Mouse (Mus musculus): ENCODE results near the gene Tnfrsf21.

The Tnfrsf21 gene

DNA sequence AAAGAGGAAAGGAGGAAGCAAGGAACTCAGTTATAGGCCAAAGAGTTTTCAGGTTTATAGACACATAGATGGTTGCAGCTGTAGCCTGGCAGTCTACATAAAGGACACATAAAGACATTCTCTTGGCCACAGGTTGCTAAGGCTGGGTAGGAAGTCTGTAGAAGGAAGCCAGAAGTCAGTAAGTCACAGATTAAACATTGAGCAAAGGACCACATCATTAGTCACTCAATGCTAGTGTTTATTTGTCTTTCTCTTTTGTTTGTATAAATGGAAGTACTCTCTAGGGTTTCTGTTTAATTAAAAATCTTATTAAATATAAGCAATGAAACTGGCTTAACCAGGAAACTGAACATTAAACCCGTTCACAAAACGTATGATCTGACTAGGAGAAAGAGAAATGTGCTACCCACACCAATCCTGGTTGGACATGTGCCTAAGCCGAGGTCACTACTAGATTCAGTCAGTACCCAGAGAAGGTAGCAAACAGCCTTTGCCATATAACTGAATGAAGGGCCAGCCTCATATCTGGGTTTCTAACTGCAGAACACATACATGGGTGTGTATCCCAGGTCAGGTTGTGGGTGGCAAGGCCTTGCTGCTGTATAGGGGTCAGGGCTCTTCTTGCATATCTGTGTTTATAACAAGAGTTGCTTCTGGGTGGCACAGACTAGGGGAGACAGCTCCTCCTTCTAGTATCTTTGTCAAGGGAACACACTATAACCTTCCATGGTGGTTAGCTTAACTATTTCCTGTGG is 113.9 kb downstream of the Tnfrsf21 start:
- no peak for DNase-seq (ENCODE audit: low spot score in 2 of 2)

DNA sequence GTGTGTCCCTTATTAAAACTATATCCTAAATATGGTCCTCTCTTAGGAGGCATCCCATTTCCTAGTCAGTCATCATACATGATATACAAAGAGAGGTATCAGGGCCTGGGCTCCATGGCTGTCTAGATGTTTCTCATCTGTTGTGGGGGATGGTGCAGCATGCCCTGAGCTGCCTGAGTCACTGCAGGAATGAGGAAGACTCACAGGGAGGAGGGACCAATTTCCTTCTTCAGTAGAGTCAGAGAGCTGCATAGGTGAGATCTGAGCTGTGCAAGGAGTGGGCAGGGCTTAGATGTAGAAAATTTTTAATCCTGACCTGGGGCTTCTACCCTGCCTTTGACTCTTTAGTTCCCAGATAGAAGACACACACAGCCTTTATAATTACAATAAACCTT is 114.5 kb downstream of the Tnfrsf21 start:
- DNase-seq (ENCODE audit: low spot score in 2 of 2): no peak

DNA sequence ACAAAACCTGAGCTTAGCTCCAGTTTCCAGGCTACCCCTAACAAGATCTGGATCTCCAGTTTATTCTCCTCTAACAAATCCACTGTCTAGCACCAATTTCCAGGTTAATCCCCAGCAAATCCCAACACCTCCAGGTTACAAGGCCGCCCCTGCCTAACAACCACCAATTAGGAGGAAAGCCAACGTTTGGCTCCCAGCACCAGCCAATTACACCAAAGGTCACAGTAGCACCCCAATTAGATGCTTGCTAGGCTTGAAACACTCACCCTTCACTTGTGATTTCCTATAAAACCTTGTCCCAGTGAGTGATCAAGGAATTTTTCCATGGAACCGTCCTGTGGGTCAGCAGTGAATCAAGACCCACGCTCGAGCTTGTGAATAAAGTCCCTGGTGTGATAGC is 116.1 kb downstream of the Tnfrsf21 start:
- DNase-seq (ENCODE audit: low spot score in 2 of 2): no peak

DNA sequence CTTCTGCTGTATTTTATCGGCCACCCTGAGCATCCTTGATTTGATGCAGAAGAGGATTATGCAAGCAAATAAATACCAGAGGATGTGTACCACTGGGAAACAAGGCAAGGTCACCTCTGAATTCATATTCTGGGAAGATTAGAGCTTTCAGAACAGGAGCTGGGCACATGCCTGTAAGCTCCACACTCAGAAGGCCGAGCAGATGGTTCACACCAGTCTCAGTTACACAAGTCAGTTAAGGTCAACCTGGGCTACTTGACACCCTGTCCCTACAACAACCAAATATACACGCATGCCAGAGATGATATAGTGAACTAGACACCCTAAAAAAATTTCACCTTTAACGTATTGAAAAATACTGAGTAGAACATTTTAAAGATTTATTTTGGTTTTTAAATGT is 116.8 kb downstream of the Tnfrsf21 start:
- DNase-seq (ENCODE audit: low spot score in 2 of 2): no peak

DNA sequence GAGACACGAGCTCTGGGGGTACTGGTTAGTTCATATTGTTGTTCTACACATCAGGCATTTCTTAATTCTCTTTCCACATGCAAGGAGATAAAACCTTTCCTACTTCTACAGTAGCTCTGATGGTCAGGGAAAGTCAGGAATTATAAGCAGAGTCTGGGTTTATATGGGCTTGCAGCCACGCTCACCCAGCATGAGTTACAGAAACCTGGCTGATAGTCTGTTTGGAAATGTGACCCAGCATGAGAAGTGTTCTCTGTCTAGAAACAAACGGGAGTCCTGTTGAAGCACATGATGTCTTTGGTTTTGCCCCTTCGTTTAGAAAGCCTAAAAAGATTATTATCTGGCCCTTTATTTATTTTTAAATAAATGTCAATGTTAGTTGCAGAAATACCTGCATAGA is 118.6 kb downstream of the Tnfrsf21 start:
- DNase-seq (ENCODE audit: low spot score in 2 of 2): no peak

DNA sequence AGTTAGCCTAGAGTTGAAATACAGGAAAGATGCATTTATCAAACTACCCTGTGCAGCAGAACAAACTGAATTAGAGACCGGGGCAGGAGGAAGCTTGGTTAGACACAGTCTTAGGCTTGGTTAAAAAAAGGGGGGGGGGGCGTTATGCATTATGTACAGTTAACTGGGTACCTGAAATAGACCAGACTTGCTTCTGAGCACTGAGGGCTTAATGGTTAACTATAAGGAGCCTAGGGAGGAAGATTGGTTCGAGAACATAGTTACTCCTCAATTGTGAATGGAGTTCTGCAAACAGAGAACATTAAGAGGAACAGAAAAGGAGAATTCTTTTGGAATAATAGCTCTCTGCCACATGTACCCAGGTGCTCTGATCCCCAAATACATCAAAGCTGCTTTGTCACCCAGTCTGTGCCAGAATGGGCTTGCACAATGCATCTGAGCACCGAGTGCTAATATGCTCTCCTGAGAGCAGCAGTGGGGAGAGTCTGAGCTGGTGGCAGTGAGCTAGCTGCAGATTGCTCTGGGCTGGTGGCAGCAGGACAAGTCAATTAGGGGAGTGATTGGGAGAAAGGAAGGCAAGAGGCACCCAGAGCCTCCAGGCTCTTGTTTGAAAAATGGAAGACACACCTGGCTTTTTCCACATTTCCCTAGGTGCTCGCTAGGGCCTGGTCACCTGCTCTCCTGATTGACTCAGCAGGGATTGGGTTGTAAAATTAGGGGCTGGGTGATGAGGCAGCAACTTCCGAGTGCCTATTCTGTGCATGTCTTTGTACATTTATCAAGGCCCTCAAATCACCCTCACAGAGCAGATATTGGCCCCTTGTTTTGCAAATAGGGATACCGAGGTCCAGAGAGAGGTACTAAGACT is 119.3 kb downstream of the Tnfrsf21 start:
- no peak for DNase-seq (ENCODE audit: low spot score in 2 of 2)

DNA sequence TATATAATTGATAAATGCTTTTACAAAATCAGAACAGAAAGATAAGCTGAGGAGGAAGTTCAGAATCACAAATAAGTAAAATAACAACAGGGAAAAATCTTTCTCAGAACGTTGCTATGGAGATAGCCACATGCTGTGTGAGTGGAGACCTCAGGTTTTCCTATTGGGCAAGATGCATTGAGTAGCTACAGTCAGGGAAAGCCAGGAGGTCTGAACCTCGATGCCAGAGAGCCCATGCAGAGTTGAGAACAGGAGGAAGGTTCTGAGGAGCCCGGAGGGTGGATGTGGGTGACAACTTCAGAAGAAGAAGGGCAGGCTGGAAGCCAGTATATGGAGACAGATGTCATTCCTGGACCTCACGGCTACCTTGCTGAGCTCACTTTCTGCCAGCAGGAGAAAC is 120.4 kb downstream of the Tnfrsf21 start:
- DNase-seq (ENCODE audit: low spot score in 2 of 2): no peak

DNA sequence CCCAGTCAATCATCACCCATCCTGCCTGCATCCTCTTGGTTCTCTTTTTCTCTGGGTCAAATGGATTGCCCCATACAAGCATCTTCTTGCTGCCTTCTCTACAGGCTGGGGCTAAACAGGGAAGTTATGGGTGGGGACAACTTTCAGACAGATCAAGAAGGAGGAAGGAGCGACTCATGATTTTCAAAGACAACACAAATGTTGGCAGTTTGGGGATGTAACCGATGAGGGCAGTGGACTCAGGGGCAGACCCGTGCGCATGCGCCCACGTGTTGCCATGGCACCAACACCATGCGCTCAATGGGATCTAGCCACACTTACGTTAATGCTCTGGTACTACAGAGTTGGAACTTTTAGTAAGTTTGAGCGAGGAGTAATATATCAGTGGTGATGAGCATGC is 121.5 kb downstream of the Tnfrsf21 start:
- no peak for DNase-seq (ENCODE audit: low spot score in 2 of 2)

DNA sequence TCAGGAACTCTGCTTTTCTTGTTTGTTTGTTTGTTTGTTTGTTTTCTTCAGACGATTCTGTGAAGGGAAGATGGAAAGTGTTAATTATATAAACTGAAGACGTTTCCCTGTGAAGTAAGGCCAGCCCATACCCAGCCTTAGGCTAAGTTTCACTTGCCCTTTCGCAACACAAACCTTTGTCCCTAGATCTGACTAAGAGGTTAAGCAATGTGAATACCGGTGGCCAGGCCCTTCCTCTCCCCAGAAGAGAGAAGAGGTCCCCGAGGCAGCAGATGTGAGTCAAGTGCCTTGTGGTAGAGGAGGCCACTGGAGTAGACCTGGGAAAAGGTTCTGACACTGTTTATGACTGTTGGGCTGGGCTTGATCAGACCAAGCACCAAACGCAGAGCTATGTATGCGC is 122.0 kb downstream of the Tnfrsf21 start:
- no peak for DNase-seq (ENCODE audit: low spot score in 2 of 2)
